Mouse (Mus musculus): ENCODE data around the gene Qser1. TPM values are rescaled to one million over a fixed set of nuclear protein-coding genes. Genes with fewer than 3 reads are reported as not detected.
"Not testable (repeated sequence)": the region's sequence is repeated elsewhere in the genome, so short reads cannot be mapped to it uniquely, and the experiment has no call there.

Qser1 gene
- polyA plus RNA-seq (2015; fragmentation: Nextera tagmentation; extraction: Ambion mirVana), result 6.9 and 7.2 TPM in 2 replicates

GRCm38 (mm10) chr2:104816371-104816827 is at the start of gene Qser1:
Gene Qser1, minus strand, starts transcription at chr2:104816760.
- Histone ChIP-seq H3K4me1 (replicated peaks; ENCODE audit: insufficient read depth, low read length) (no peaks in the 10 kb centered on the region; the same call in 1 of the 2 replicates), H3K9me3 (replicated peaks; ENCODE audit: low read length) (no peaks in the 10 kb centered on the region), H3K36me3 (ENCODE audit: insufficient read depth, low read length) (no peaks in the 10 kb centered on the region), H3K4me2 (ENCODE audit: low read length) (peak within 1 kb of the TSS; percentile 75), H3K27me3 (ENCODE audit: insufficient read depth, low read length) (no peaks in the 10 kb centered on the region), H3K9ac (ENCODE audit: low read depth, low read length) (peak within 1 kb of the TSS; percentile 96), H3K4me3 (replicated peaks; ENCODE audit: low read depth, low read length) (peak within 1 kb of the TSS; percentile 94), H3K27ac (peak within 1 kb of the TSS; percentile 98)
- WGBS, result 1% methylated on average over 36 of the region's 50 CpGs
- no peak for TF ChIP-seq CTCF (IDR thresholded peaks at IDR 0.05; ENCODE audit: low read depth)
- DNase-seq (ENCODE audit: low spot score) (no peak), ATAC-seq (replicated peaks; ENCODE audit: low FRiP score, low read depth) (no peak; the same call in none of the 2 replicates)

DNA sequence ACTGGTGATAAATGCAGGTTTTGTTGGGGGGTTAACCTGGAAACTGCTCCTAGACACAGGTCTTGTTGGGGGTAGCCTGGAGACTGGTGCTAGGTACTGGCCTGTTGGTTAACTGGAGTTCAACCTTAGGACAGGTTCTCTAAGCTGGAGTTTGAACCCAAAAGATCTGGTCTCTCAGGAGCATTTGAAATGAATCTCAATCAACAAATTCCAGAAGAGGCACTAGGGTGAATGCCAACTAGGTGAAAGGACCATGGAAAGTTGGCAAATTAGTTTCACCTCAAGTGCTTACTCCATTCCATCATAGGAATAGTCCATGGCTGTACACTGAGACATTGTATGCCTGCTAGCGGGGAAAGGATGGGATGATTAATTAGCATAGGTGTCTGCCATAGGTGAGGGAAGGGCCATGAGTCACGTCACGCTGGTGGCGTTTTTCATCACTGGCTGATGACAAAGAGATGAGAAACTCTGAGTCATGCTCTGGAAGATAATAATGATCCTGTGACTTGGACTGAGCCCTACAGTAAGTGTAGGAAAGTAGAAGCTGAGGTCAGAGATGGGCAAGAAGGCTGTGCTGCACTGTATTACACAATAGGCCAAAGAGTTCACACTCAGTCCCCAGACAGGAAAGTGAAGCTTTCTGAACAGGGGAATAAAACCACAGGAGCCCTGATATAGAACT is 47.8 kb upstream of the Qser1 start:
- no peak for TF ChIP-seq CTCF (IDR thresholded peaks at IDR 0.05; ENCODE audit: low read depth)
- H3K27ac ChIP-seq, result no peak overlapping the region

DNA sequence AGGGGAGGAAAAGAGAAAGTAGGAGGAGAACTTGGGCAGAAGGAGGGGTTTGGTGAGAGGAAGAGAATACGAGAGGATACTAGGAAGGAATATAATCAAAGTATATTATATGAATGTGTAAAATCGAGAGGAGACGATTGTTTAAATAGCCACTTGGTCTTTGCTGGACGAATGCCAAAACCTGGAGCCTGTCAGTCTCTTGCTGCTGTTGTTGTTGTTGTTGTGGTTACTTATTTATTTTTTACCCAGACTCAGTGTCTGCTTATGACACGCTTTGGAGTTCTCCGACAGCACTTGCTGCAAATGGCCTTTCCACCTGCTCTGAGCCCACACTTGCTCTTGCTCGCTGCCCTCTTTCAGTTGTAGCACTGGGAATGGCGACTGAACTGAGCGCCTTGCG is 43.9 kb upstream of the Qser1 start:
- H3K4me3 ChIP-seq (replicated peaks; ENCODE audit: low read depth, low read length), result no peak overlapping the region
- H3K9me3 ChIP-seq (replicated peaks; ENCODE audit: low read length), result no peaks in the 10 kb centered on the region
- H3K36me3 ChIP-seq (ENCODE audit: insufficient read depth, low read length), result no peaks in the 10 kb centered on the region
- no peak overlapping the region for H3K27ac ChIP-seq
- H3K4me1 ChIP-seq (replicated peaks; ENCODE audit: insufficient read depth, low read length), result no peaks in the 10 kb centered on the region
- no peak overlapping the region for H3K9ac ChIP-seq (ENCODE audit: low read depth, low read length)
- WGBS, result 73% methylated on average over 10 of the region's 10 CpGs
- no peaks in the 10 kb centered on the region for H3K27me3 ChIP-seq (ENCODE audit: insufficient read depth, low read length)
- ATAC-seq (replicated peaks; ENCODE audit: low FRiP score, low read depth), result no peak
- DNase-seq (ENCODE audit: low spot score), result no peak
- no peak overlapping the region for H3K4me2 ChIP-seq (ENCODE audit: low read length)
- TF ChIP-seq CTCF (IDR thresholded peaks at IDR 0.05; ENCODE audit: low read depth), result no peak

More for the DNA sequence above, 47.8 kb upstream of the Qser1 start:
- no peaks in the 10 kb centered on the region for H3K27me3 ChIP-seq (ENCODE audit: insufficient read depth, low read length)
- H3K4me3 ChIP-seq (replicated peaks; ENCODE audit: low read depth, low read length), result no peak overlapping the region
- no peaks in the 10 kb centered on the region for H3K9me3 ChIP-seq (replicated peaks; ENCODE audit: low read length)
- 87% methylated on average over 4 of the region's 4 CpGs for WGBS
- ATAC-seq (replicated peaks; ENCODE audit: low FRiP score, low read depth) (no peak), DNase-seq (ENCODE audit: low spot score) (no peak)
- H3K4me2 ChIP-seq (ENCODE audit: low read length), result no peak overlapping the region
- no peaks in the 10 kb centered on the region for H3K36me3 ChIP-seq (ENCODE audit: insufficient read depth, low read length)
- no peaks in the 10 kb centered on the region for H3K4me1 ChIP-seq (replicated peaks; ENCODE audit: insufficient read depth, low read length)
- no peak overlapping the region for H3K9ac ChIP-seq (ENCODE audit: low read depth, low read length)

GRCm38 (mm10) chr2:104859060-104859459 is 42.5 kb upstream of the Qser1 start:
- no peak for TF ChIP-seq CTCF (IDR thresholded peaks at IDR 0.05; ENCODE audit: low read depth)
- Histone ChIP-seq H3K4me2 (ENCODE audit: low read length) (no peak overlapping the region), H3K4me1 (replicated peaks; ENCODE audit: insufficient read depth, low read length) (no peaks in the 10 kb centered on the region), H3K9ac (ENCODE audit: low read depth, low read length) (no peak overlapping the region), H3K9me3 (replicated peaks; ENCODE audit: low read length) (no peaks in the 10 kb centered on the region), H3K4me3 (replicated peaks; ENCODE audit: low read depth, low read length) (no peak overlapping the region), H3K27me3 (ENCODE audit: insufficient read depth, low read length) (no peaks in the 10 kb centered on the region), H3K36me3 (ENCODE audit: insufficient read depth, low read length) (no peaks in the 10 kb centered on the region), H3K27ac (no peak overlapping the region)
- WGBS, result 46% methylated on average over 5 of the region's 5 CpGs
- DNase-seq (ENCODE audit: low spot score), result peak; percentile 19
- ATAC-seq (replicated peaks; ENCODE audit: low FRiP score, low read depth), result no peak; the same call in 1 of the 2 replicates

GRCm38 (mm10) chr2:104858083-104858482 is 41.5 kb upstream of the Qser1 start:
- not testable (repeated sequence) for H3K9me3 ChIP-seq (replicated peaks; ENCODE audit: low read length); ATAC-seq (replicated peaks; ENCODE audit: low FRiP score, low read depth)
- WGBS, result 87% methylated on average over 3 of the region's 3 CpGs

DNA sequence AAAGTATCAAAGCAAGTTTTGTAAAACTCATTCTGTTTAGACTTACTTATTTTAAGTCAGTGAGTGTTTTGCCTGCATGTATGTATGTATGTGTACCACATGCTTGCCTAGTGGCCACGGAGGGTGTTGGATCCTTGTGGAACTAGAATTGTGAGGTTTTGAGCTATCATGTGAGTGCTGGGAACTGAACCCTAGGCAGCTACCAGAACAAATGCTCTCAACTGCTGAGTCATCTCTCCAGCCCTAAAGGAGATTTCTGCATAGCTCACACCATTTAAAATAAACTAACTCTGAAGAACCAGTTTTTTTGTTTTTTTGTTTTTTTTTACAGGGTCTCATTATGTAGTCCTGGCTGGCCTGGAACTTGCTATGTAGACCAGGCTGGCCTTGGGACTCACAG is 39.7 kb upstream of the Qser1 start:
- Histone ChIP-seq H3K9me3 (replicated peaks; ENCODE audit: low read length) (no peaks in the 10 kb centered on the region), H3K27ac (no peak overlapping the region), H3K36me3 (ENCODE audit: insufficient read depth, low read length) (no peaks in the 10 kb centered on the region), H3K27me3 (ENCODE audit: insufficient read depth, low read length) (no peaks in the 10 kb centered on the region), H3K4me1 (replicated peaks; ENCODE audit: insufficient read depth, low read length) (no peaks in the 10 kb centered on the region), H3K9ac (ENCODE audit: low read depth, low read length) (no peak overlapping the region), H3K4me3 (replicated peaks; ENCODE audit: low read depth, low read length) (no peak overlapping the region), H3K4me2 (ENCODE audit: low read length) (no peak overlapping the region)
- ATAC-seq (replicated peaks; ENCODE audit: low FRiP score, low read depth) (no peak), DNase-seq (ENCODE audit: low spot score) (no peak)
- no peak for TF ChIP-seq CTCF (IDR thresholded peaks at IDR 0.05; ENCODE audit: low read depth)
- WGBS, result 53% methylated on average over 1 of the region's 1 CpGs

More at GRCm38 (mm10) chr2:104858083-104858482, 41.5 kb upstream of the Qser1 start:
- not testable (repeated sequence) for H3K27me3 ChIP-seq (ENCODE audit: insufficient read depth, low read length); H3K27ac ChIP-seq; H3K4me3 ChIP-seq (replicated peaks; ENCODE audit: low read depth, low read length); DNase-seq (ENCODE audit: low spot score); H3K4me1 ChIP-seq (replicated peaks; ENCODE audit: insufficient read depth, low read length); H3K4me2 ChIP-seq (ENCODE audit: low read length); H3K9ac ChIP-seq (ENCODE audit: low read depth, low read length); H3K36me3 ChIP-seq (ENCODE audit: insufficient read depth, low read length)
